ENCODE assay signal across 8 mouse cellular contexts in genomic region chr14:58071120-58071641, GRCm38 (mm10). TPM values are rescaled to one million over a fixed set of nuclear protein-coding genes. Genes with fewer than 3 reads are reported as not detected.
DNase-seq lines count a peak whose midpoint lies in the region; ATAC-seq and TF ChIP-seq lines count a peak whose summit lies in the region.

No protein-coding gene starts in this region.

- H3K9me3 ChIP-seq in liver, embryonic 14.5 days (ENCODE audit: control insufficient read depth, low read length): no peaks in the 10 kb centered on the region
- H3K9me3 ChIP-seq in neural tube, embryonic 12.5 days: no peaks in the 10 kb centered on the region

- peak; percentile 44 for DNase-seq in urinary bladder, adult 2 months (ENCODE audit: low spot score)
- DNase-seq in urinary bladder, postnatal 10 days (ENCODE audit: low spot score): no peak
- DNase-seq in heart, adult 8-10 months (ENCODE audit: low spot score): peak; percentile 26
- DNase-seq in kidney, adult 18-20 months: peak; percentile 82
- DNase-seq in liver, embryonic 14.5 days (ENCODE audit: low read depth in 3 of 3, low spot score in 3 of 3): no peak
- DNase-seq in urinary bladder, postnatal 36 days (ENCODE audit: low spot score in 2 of 2): peak; percentile 22 to 52

- peaks cover 75% of the 10 kb centered on the region for H3K27me3 ChIP-seq in liver, embryonic 14.5 days (ENCODE audit: control insufficient read depth, insufficient read depth, low read length)
- peaks cover 42% of the 10 kb centered on the region for H3K27me3 ChIP-seq in neural tube, embryonic 12.5 days (replicated peaks)

- no peak for TF ChIP-seq POLR2A in cortical plate, adult 2 months (IDR thresholded peaks at IDR 0.05; ENCODE audit: extremely low read depth, insufficient read depth, low read length)

- no peak overlapping the region for H3K9ac ChIP-seq in liver, embryonic 14.5 days (replicated peaks)
- H3K9ac ChIP-seq in neural tube, embryonic 12.5 days: peak overlapping the region; percentile 69

- H3K4me2 ChIP-seq in liver, embryonic 14.5 days (ENCODE audit: low read depth): peak overlapping the region; percentile 62
- H3K4me2 ChIP-seq in neural tube, embryonic 12.5 days (replicated peaks): peak overlapping the region; percentile 96

- no peaks in the 10 kb centered on the region for H3K36me3 ChIP-seq in liver, embryonic 14.5 days (replicated peaks; ENCODE audit: control insufficient read depth, insufficient read depth, low read depth)
- H3K36me3 ChIP-seq in neural tube, embryonic 12.5 days: no peaks in the 10 kb centered on the region

- no peak for TF ChIP-seq CTCF in cortical plate, adult 2 months (IDR thresholded peaks at IDR 0.05; ENCODE audit: extremely low read depth, insufficient read depth, low read length)
- TF ChIP-seq CTCF in liver, embryonic 14.5 days (IDR thresholded peaks at IDR 0.05; ENCODE audit: low read depth): no peak

- H3K4me3 ChIP-seq in cortical plate, adult 2 months (ENCODE audit: insufficient read depth, low read length): peak overlapping the region; percentile 78
- H3K4me3 ChIP-seq in liver, embryonic 14.5 days (ENCODE audit: insufficient read depth in 1 of 2, low read depth in 2 of 2, low read length in 2 of 2): peak overlapping the region; percentile 21 to 58
- H3K4me3 ChIP-seq in neural tube, embryonic 12.5 days: peak overlapping the region; percentile 50

- ATAC-seq in liver, embryonic 14.5 days (ENCODE audit: insufficient read depth): no peak
- ATAC-seq in neural tube, embryonic 12.5 days (ENCODE audit: low FRiP score, low read depth): 0 out of 2 replicates have a peak, but pooled peaks have one; percentile 6

- H3K4me1 ChIP-seq in cortical plate, adult 2 months (ENCODE audit: control insufficient read depth, insufficient read depth, low read length): no peaks in the 10 kb centered on the region
- H3K4me1 ChIP-seq in liver, embryonic 14.5 days (replicated peaks; ENCODE audit: control insufficient read depth in 2 of 2, insufficient read depth in 2 of 2, low read length in 1 of 2): no peaks in the 10 kb centered on the region
- H3K4me1 ChIP-seq in neural tube, embryonic 12.5 days: peaks cover 46% of the 10 kb centered on the region

- no peak overlapping the region for H3K27ac ChIP-seq in cortical plate, adult 2 months (ENCODE audit: insufficient read depth, low read length)
- no peak overlapping the region for H3K27ac ChIP-seq in liver, embryonic 14.5 days
- H3K27ac ChIP-seq in neural tube, embryonic 12.5 days: no peak overlapping the region

- WGBS in liver, embryonic 14.5 days (ENCODE audit: insufficient replicate concordance): 1% methylated on average over 28 of the region's 31 CpGs
- under 1% methylated on average over 31 of the region's 31 CpGs for WGBS in neural tube, embryonic 12.5 days

- TF ChIP-seq EP300 in liver, embryonic 14.5 days (IDR thresholded peaks at IDR 0.05; ENCODE audit: low read depth): no peak

RNA-seq across cellular contexts. Expression of gene Fgf9, which starts 0.8 kb away (rescaled TPM):
- polyA plus RNA-seq in urinary bladder, adult 2 months (2012; rRNA removed): 6.2 and 8.7 TPM in 2 replicates
- 18.0 and 20.5 TPM in 2 replicates for polyA plus RNA-seq in cortical plate, adult 2 months (2012; rRNA removed)
- total RNA-seq in heart, adult 8-10 months (2022): 1 to 10 TPM; 7.3 to 9.1 (median 7.7) TPM
- polyA plus RNA-seq in liver, embryonic 14.5 days (2012; rRNA removed): 0.08 and 0.10 TPM in 2 replicates
- 0.25 and 0.51 TPM in 2 replicates for polyA plus RNA-seq in liver, embryonic 14.5 days (2014; fragmentation: Nextera tagmentation; extraction: Ambion mirVana)
- 10.9 and 11.3 TPM in 2 replicates for polyA plus RNA-seq in neural tube, embryonic 12.5 days (2016; fragmentation: Nextera tagmentation; extraction: Ambion mirVana)

Comparison
In these comparisons a context has a peak if more than half of its experiments do, and no peak if none do; other contexts are left out.
1. DNase-seq: peak in urinary bladder, adult 2 months (single experiment), heart, adult 8-10 months (single experiment), kidney, adult 18-20 months (single experiment) and urinary bladder, postnatal 36 days (2 of 2); none in urinary bladder, postnatal 10 days (single experiment) and liver, embryonic 14.5 days (0 of 3).
2. Peak in every context shown above with its lines, with median percentiles within 50 percentile points of each other: H3K4me3 ChIP-seq.